Mouse (Mus musculus): ENCODE measurements around the gene Tmem216.

DNA sequence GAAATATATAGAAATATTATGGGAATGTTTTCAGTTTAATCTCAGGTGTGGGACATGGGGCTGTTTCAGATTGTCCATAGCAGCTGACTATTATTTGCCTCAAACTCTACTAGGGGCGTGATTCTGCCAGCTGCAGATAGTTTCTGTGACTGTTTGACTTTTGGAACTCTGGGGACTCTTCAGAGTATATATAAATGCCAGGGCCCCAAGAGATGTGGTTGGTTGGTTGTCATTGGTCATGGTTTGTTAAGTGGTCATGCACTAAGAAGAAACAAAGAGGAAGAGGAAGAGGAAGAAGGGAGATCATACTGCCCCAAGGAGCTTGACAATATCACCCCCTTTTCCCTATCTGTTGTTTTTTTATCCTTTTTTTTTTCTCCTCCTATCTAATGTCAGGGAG, 34.1 kb downstream of the Tmem216 start:
- TF ChIP-seq CTCF (conservative IDR thresholded peaks at IDR 0.05; ENCODE audit: insufficient read depth, insufficient read length, low read depth, low read length) (no peak), POLR2A (IDR thresholded peaks at IDR 0.05; ENCODE audit: low read depth, low read length) (no peak)

All from kidney, adult 2 months (tissue).